Mouse (Mus musculus) layer of hippocampus, adult 8-10 months (tissue): ENCODE results near the gene Ak4. TPM values are rescaled to one million over a fixed set of nuclear protein-coding genes. Genes with fewer than 3 reads are reported as not detected.
A peak's percentile ranks its signal among the peaks of the same experiment; 100 is the strongest.
"Not testable (repeated sequence)": the region's sequence is repeated elsewhere in the genome, so short reads cannot be mapped to it uniquely, and the experiment has no call there.

Source experiments
- DNase-seq, 2 experiments: peaks; one replicate each; pipeline ENCODE4 v3.0.0; 2022; ENCODE audit warnings: low spot score in 2 of 2
- total RNA-seq, 4 experiments: library from RNA; stranded (reverse); gene quantifications; 2 replicates each; pipeline ENCODE4 v1.2.4; 2022

Ak4 gene
- total RNA-seq, 4 experiments from 2014 or later = 49.4 to 89.0 (median 61.8) TPM

DNA sequence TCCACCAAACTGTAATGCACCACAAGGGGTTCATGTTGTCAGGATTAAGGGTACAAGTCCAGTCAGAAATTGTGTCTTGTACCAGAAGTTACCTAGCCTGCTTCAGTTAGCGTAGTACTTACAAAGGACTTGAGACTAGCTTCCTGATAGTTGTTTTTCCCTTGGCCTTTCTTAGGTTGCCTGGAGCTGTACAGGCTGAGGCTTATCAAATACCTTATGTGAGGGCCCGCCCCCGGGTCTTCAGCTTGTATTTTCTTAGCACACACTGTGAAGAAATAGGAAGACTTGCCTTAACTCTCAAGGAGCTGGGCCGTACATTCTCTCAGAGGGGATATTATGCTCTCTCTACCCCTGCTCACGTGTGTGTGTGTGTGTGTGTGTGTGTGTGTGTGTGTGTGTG, 4.5 kb downstream of the Ak4 start:
- DNase-seq = no peak

- peak in 1 of 2 experiments; percentile 42 for DNase-seq
Measured at GRCm38 (mm10) chr4:101424495-101424894, 5.4 kb downstream of the Ak4 start.

GRCm38 (mm10) chr4:101425119-101425518, 6.0 kb downstream of the Ak4 start:
- no peak for DNase-seq

GRCm38 (mm10) chr4:101425666-101426065, 6.6 kb downstream of the Ak4 start:
- no peak for DNase-seq

DNA sequence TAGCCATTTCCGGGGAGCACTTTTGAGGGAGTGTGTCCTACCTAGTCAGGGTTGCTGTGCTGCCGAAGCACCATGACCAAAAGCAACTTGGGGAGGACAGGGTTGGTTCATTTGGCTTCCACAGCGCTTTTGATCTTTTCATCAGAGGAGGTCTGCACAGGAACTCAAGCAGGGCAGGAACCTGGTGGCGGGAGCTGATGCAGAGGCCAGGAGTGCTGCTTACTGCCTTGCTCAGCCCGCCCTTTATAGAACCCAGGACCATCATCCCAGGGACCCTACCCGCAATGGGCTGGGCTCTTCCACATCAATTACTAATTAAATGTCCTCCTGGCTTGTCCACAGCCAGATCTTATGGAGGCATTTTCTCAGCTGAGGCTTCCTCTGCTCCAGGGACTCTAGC, 7.5 kb downstream of the Ak4 start:
- DNase-seq = no peak

DNA sequence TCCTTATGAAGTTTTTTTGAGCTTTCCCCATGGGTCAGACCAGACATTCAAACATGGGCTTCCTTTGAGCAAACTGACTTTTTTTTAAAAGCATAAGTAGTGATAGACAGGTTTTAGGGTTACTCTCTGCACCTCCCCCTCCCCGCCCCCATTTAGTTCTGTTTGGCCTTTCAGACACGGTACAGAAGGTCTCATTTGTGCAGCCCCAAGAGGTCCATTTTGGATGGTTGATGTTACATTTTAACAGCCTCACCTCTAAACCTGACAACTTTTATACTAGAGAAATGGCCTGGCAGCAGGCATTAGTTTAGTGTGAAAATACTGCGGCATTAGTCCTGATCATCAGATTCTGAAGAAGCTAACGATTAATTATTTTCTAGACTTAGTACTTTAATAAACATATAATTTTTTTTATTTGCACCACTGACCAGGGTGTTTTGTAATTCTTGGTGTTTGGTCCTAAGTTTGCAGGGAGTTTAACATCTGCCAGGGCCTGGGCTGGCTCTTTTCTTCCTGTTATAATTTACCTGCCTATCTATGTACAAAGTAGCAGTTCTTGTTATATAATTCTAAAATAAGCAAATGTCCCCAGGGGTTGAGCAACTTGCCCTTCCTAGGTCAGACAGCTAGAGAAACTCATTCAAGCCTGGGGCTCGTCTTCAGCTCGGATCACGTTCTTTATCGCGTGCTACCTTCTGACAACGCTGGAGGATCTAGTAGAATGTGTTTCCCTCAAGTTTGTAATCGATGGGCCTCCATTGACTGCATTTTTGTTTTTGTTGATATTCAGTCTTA, 9.0 kb downstream of the Ak4 start:
- no peak for DNase-seq

- no peak for DNase-seq
Measured at GRCm38 (mm10) chr4:101429073-101429472, 10.0 kb downstream of the Ak4 start.

GRCm38 (mm10) chr4:101430000-101430399, 10.9 kb downstream of the Ak4 start:
- DNase-seq = no peak

DNA sequence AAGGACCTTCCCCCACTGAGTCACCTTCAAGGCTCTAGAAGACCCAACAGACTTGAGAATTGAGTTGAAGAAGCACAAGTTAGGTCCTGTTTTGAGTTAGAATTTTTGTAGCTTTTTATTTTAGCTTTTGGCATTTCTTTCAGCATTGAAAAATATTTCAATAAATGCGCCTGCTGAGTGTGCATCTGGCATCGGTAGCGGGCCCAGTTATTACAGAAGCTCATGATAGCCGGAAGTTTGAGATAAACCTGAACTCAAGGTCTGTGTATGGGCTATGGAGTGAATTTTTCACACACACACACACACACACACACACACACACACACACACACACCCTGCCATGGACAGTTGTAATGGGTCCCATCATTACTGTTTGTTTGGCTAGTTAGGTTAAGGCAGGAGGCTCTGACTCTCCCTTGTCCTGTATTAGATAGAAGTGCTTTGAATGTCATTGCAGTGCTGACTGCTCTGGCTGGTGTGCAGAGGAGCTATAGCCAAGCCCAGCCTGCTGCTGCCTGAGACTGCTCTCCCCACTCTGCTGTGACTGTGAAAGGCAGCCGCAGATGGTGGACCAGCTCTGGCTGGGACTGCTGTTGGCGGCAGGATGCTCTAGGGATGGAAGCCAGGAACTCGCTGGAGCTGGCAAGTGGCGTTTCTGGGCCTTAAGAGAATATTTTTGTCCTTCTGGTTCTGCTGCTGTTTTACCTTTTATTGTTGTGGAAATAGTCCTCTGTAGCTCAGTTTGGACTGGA, 17.9 kb downstream of the Ak4 start:
- DNase-seq = peak; percentile 85 to 91

DNA sequence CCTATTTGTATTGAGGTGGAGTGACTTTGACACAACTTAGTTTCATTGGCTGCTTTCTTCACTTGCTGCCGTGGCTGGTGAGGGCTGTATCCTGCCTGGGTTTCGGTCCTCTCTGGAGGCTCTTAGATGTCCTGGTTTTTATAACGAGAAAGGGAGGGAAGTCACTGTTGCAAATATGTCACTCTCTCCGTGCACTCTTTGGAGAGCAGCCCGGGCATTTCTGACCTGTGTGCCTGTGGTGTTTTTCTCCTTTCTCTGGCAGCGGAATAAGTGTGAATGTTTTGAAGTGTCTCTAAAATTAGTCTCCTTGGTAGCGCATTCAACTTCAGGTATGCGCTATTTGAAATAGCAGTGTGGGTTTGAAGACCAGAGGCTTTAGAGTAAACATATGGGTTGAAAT, 19.2 kb downstream of the Ak4 start:
- DNase-seq = no peak

GRCm38 (mm10) chr4:101439738-101440389, 20.8 kb downstream of the Ak4 start:
- DNase-seq = no peak

- DNase-seq = no peak
Measured at GRCm38 (mm10) chr4:101442791-101443190, 23.7 kb downstream of the Ak4 start.

GRCm38 (mm10) chr4:101443419-101443991, 24.4 kb downstream of the Ak4 start:
- DNase-seq = no peak

DNA sequence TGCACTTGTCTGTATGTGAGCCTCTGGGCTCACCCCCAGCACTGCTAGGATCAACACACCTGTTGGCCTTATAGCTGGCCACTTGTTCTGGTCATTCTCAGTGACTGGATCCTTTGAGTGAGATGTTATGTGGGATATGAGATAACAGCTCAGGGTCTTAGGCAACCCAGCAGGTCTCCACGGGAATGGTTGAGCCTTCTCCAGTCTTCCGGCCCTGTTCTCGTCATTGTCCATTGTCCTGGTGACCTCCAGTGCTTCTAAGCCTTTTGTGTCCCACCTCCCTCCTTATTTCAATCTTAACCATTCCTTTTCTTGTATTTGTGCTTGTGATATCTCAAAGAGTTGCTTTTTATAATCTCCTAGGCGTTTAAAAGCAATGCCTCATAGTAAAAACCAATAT, 26.6 kb downstream of the Ak4 start:
- no peak for DNase-seq

GRCm38 (mm10) chr4:101446606-101447005, 27.5 kb downstream of the Ak4 start:
- DNase-seq = not testable (repeated sequence)

DNA sequence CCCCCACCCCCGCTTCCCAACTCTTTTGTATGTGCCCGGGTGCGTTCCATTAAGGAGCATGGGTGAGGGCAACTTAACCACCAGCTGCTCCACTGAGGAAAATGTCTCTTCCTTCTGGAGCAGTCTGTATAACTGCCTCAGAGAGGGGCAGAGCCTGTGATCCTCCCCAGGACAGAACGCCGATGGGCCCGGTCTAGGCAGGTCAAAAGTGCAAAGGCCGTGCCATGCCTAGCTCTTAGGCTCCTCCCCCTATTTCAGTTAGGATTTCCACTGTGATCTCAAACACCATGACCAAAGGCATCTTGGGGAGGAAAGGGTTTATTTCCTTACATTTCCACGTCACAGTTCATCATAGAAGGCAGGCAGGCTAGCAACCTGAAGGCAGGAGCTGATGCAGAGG, 29.6 kb downstream of the Ak4 start:
- DNase-seq = no peak

DNA sequence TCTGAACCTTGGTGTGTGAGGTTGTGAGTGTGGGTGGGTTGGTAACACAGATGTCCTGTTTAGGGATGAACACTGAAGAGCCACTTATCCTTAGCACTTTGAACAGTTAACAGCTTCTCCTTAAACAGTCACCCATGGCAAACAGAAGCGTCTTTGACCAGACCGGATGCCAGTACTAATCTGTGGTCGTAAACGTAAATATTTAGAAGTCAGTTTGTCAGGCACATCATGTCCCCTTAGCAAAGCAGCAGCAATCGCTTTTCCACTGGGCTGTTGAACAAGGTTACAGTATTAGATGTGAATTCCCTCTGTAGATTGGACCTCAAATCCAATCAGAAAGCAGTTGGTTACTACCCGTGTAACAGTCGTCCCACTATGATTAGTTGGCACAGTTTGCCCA, 30.3 kb downstream of the Ak4 start:
- no peak for DNase-seq

DNA sequence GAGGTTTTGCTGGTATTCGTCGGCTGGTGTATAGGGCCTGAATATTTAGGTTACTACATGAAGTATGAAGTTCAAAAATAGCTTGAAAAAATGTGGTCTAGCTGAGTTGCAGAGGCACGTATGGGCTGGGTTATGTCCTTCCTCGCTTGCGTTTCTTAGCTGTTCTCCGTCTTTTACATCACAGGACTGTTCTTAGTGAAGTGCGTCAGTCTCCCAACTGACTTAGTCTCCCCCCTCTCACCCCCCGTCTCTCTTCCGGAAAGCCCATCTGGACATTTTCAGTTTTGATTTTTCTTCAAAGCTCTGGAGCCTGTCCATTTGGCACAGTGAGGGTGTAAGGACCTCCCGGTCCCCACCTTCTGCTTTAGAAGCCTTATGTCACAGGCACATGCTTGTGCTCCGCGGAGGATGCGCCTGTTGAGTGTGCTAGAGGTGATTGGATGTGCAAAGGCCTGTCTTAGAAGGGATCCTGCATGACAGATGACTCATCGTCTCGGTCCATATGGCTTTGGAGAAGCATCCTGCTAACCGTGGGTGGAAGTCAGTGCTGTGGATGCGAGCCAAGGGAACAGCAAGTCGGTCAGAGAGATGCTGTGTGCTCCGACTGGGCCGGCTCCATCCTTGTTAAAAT, 31.2 kb downstream of the Ak4 start:
- peak; percentile 92 for DNase-seq

DNA sequence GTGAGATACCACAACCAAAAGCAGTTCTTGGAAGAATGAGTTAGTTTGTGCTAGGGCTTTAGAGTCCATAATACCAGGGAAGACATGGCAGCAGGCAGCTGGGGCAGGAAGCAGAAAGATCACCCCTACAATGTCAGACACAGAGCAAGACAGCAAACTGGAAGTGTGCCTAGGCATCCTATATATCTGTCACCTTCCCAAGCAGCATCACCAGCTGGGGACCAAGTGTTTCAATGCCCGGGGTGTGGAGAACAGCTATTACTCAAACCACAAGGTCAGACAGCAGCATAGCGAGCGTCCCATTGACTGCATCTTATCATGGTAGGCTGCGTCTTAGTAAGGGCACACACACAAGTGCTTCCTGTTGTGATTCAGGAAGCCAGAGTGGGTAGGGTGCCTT, 32.0 kb downstream of the Ak4 start:
- DNase-seq = no peak

DNA sequence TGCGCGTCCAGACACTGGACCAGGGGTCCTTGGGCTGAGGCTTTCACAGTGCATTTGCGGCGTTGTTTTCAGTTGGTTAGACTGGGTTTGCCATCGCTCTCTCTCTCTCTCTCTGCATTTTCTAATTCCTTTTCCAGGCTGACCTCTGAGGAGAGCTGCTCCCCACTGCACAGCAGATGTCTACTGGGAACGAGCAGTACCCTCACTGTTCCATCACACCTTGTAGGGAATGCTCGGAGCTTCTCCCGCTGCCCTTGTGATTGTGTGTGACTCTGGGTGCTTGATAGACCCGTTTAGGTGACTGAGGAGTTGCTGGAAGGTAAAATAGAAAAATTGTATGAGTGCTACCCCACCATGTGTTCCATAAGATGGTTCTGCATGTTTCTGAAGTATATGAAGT, 33.8 kb downstream of the Ak4 start:
- DNase-seq = no peak

DNA sequence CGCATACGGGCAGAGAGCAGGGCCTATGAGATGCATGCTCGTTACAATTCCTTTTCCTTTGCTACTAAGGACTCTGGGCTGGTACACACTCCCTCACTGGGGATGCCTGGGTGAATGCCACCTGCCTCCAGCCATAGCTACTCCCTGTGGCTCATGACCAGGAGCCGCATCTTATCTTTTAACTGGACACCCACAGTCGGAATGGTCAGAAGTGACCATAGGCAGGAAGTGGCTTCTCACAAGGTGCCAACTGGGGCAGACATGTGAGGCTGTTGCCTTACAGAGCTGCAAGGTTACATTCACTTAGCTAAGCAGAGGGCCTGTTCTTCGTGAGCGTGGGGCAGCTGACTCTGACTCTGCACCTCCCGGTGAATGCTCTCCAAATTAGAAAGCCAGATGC, 38.1 kb downstream of the Ak4 start:
- DNase-seq = no peak

DNA sequence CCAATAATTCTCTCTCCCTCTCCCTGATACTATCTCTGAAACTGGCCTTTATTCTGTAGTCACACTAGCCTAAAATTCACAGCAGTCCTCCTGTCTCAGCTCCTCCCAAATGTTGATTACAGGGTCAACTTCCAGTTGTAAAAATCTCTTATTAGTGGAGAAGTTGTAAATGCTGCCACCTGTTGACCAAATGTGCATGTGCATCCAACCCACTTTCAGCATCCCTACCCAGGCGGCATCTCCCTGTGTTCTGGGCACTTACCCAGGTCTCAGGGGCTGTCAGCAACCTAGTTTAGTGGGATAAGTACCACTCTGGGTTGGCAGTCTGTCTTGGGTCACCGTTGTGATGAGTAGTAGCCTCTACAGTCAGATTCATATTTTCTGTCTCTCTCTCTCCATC, 39.3 kb downstream of the Ak4 start:
- DNase-seq = peak; percentile 50 to 76
